Mouse (Mus musculus): ENCODE results near the gene Trp53i13.

Trp53i13 gene

DNA sequence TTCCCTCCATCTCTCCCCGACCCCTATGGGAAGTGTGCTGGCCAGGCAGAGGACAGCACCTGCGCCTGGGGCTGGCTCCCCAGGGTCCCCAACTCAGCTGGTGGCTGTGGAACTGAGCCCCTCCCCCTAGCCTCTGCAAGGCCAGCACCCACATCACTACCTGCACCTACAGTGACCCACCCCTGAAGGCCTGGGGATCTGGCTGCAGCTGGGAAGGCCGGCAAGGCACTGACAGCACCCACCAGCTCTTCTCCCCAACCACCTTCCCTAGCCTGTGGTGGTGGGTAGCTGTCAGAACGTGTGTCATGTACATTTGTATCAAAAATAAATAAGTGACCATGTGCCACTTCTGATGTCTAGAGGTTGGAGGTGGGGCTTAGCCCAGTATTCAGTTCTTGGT lies 8.4 kb downstream of the Trp53i13 start:
- peak; percentile 30 for DNase-seq

DNA sequence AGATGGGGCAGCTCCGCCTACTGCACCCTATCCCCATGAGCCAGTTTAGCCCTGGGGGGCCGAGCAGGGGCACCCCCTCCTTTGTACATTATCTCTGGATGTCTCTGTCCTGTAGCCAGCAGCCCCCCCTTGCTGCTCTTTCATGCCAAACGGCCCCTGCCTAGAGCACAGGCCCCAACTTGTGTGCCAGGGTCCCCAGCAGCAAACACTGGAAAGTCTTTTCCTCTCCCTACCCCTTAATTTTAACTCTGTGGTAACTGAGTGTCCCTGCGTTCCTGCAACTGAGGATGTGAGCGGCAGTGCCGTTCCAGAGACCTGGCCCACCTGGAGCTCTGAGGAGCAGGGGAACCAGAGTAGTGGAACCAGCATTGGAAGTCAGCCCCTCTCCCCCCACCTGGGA lies 8.8 kb downstream of the Trp53i13 start:
- DNase-seq, result peak; percentile 12

DNA sequence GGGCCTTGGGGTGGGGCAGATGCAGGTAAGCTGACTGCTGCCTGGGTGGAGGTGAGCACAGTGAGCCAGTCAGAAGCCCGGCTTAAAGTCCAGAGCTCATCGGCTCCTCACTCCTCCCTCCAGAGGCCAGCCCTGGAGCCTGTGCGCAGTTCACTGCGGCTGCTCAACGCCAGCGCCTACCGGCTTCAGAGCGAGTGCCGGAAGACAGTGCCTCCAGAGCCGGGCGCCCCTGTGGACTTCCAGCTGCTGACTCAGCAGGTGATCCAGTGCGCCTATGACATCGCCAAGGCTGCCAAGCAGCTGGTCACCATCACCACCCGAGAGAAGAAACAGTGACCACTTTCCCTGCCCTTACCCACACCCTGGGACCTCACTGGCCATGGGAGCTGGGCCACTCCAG lies 9.5 kb downstream of the Trp53i13 start:
- DNase-seq, result peak; percentile 71

DNA sequence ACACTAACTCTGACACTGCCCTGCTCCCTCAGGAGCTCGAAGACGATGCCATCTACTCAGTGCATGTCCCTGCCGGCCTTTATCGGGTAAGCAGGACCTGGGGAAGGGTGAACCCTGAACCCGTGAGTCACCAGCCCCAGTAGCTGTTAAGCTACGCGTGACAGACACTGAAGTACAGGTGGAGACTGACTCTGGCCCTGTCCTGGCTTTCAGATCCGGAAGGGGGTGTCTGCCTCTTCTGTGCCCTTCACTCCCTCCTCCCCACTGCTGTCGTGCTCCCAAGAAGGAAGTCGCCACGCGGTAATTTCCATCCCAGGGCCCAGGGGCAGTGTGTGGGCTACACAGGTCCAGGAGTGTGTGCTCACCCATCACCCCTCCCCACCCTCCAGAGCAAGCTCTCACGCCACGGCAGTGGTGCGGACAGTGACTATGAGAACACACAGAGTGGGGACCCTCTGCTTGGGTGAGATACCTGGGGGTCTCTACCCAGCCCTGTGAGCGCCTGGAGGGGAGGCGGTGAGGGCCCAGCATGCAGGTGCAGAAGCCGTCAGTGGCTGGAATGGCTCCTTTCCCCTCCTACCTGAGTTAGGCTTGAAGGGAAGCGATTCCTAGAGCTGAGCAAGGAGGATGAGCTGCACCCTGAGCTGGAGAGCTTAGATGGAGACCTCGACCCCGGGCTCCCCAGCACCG lies 10.3 kb downstream of the Trp53i13 start:
- no peak for DNase-seq

- no peak for DNase-seq
Observed at GRCm38 (mm10) chr11:77504377-77504776, 11.4 kb downstream of the Trp53i13 start.

GRCm38 (mm10) chr11:77503511-77503910 lies 12.3 kb downstream of the Trp53i13 start:
- peak; percentile 53 for DNase-seq

DNA sequence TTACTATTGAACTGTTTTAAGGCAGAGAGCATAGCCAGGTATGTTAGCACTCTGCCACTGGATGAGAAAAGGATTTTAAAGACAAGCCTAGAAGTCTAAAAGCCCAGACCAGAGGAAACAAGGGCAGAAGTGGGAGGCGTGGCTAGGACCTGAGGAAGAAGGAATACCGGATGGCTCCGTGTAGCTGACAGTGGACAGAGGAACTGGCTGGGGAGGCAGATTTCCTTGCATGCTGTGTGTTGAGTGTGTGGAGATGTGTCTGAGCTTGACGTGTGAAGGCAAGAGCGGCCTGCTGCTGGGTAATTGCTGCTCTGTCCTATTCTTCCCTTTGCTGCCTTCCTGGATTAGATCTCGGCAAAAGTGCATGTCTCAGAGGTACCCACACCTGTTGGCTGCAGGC lies 13.3 kb downstream of the Trp53i13 start:
- DNase-seq, result peak; percentile 39

DNA sequence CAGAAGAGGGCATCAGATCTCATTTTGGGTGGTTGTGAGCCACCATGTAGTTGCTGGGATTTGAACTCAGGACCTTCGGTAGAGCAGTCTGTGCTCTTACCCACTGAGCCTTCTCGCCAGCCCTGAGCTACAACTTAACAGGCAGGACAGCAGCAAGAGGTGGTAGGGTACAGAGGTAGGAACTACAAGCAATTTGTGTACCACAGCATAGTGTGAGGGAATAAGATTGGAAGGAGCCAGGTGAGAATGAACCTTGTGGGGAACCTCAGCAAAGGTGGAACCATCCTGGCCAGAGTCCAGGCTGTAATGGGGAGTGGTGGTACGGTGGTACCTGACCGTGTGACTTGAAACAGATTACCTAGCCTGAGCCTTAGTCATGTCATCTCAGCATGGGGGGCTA lies 13.8 kb downstream of the Trp53i13 start:
- peak; percentile 18 for DNase-seq

DNA sequence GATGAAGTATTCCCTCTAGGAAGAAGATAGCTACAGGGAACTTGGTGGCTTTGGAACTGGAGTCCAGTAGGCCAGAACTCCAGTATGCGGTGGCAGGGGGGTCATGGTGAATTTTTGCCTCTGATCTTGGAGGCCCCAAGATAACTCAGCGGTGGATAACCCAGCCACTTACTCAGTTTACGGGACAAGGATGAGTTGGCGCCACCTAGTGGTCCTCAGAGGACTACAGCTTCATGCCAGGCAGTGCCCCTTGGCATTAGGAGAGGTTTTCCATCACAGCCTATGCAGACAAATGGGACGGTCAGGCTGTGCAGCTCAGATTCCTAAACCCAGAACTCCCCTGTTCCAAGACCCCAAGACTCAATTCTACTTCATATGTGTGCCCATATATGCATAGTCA lies 14.4 kb downstream of the Trp53i13 start:
- peak; percentile 87 for DNase-seq

GRCm38 (mm10) chr11:77500361-77501325 lies 15.1 kb downstream of the Trp53i13 start:
- DNase-seq, result peak; percentile 31

- DNase-seq, result no peak
Observed at GRCm38 (mm10) chr11:77499354-77499753, 16.4 kb downstream of the Trp53i13 start.

- peak; percentile 32 for DNase-seq
Observed at GRCm38 (mm10) chr11:77498261-77499139, 17.3 kb downstream of the Trp53i13 start.

- DNase-seq, result peak; percentile 64
Observed at GRCm38 (mm10) chr11:77497851-77498250, 17.9 kb downstream of the Trp53i13 start.

- DNase-seq, result peak; percentile 83
Observed at GRCm38 (mm10) chr11:77497341-77497756, 18.4 kb downstream of the Trp53i13 start.

DNA sequence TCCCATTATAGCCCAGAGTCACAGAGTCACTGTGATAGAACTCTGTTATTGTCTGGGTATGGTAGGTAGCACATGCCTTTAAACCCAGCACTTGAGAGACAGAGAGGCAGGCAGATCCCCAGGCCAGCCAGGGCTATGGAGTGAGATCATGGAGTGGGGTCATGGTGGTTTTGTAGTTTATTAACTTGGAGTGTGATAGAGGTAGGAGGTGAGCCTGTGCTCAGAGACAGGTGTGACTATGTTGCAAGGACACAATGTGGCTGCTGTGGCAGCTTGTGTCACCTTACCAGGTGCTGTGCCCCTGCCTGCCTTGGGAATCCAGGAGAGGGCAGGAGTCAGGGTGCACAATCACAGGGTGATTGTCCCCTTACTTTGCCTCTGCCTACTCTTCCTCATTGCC lies 20.3 kb downstream of the Trp53i13 start:
- no peak for DNase-seq

GRCm38 (mm10) chr11:77494782-77495181 lies 21.0 kb downstream of the Trp53i13 start:
- DNase-seq, result no peak

- no peak for DNase-seq
Observed at GRCm38 (mm10) chr11:77494344-77494676, 21.5 kb downstream of the Trp53i13 start.

DNA sequence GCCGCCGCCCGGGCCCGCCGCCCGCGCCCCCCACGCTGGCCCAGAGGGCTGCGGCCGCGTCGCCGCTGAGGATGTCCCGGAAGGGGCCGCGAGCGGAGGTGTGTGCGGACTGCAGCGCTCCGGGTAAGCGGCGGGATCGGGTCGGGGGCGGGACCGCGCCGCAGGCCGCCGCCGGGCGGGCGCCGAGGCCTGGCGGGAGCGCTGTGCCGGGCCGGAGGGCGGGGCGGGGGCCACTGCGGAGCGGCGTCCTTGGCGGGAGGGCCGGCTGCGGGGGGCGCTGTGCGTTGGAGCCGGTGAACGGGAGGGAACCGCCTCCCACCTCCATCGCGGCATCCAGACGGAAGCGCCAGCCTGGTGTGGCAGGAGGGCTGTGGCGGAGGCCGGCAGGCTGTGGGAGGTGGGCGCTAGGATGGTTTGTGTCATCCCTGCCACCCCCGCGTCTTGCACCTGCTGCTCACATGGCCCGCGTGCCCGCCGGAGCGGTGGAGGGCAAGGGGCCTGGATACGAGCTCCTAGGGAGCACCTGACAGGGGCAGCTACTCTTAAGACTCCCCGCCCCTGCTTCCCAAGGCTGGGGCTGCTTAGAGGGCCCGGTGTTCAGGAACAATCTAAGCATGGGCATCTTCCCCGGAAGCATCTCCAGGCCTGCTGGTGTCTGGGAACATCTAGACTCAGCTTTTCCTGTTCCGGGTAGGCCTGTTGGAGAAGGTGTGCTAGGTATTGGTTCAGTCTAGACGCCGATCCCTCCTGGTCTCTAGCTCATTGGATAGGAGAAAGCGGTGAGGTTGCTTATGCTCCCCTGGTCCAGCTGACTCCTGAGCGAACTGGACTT lies 22.1 kb downstream of the Trp53i13 start, which contains the start of gene Git1:
TSS of gene Git1 (plus strand) at position 51 of the 832 bp plus-strand sequence.
- DNase-seq, result peak; percentile 77

DNA sequence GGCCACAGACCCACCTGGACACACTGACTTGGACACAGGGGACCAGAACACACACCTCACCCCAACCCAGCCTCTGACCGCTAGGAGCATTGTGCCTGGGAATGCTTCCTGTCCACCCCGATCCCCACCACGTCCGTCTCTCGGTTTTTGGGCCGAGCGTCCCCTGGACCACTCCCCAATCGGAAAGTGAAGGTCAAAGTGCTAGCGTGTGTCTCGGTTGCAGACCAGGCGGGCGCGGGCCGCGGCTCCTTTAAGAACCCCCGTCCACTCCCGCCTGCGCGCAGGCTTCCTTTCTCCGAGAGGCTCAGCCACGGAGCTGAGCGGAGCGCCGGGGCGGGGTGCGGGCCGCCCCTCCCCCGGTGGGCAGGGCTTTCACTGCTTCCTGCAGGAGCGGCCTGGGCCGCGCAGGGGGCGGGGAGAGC lies 22.9 kb downstream of the Trp53i13 start:
- DNase-seq, result peak; percentile 97

GRCm38 (mm10) chr11:77492311-77492871 lies 23.4 kb downstream of the Trp53i13 start:
- DNase-seq, result peak; percentile 59

- peak; percentile 86 for DNase-seq
Observed at GRCm38 (mm10) chr11:77491502-77492291, 24.1 kb downstream of the Trp53i13 start.

Data from kidney, postnatal 10 days (tissue).